Mouse (Mus musculus) midbrain, embryonic 10.5 days (tissue): Measurements from ENCODE around the gene Tdrd9. TPM values are rescaled to one million over a fixed set of nuclear protein-coding genes. Genes with fewer than 3 reads are reported as not detected.

ENCODE experiments used
- DNase-seq: peaks from one replicate; pipeline ENCODE4 v3.0.0-alpha.2; 2017; ENCODE audit warnings: low spot score
- H3K27ac ChIP-seq: fragments of 300-500 bp; sonication (generic); replicated peaks from 2 replicates; pipeline ENCODE4 v1.5.1; 2016; ENCODE audit warnings: mild to moderate bottlenecking
- H3K27me3 ChIP-seq: fragments of 300-500 bp; sonication (generic); 2 replicates; pipeline ENCODE4 v1.6.1; 2016; ENCODE audit warnings: low read depth, mild to moderate bottlenecking; ENCODE audit not compliant: poor library complexity, severe bottlenecking
- H3K36me3 ChIP-seq: fragments of 300-500 bp; sonication (generic); 2 replicates; pipeline ENCODE4 v1.6.1; 2016; ENCODE audit warnings: mild to moderate bottlenecking, moderate library complexity
- H3K4me1 ChIP-seq: fragments of 300-500 bp; sonication (generic); 2 replicates; pipeline ENCODE4 v1.6.1; 2016
- H3K4me3 ChIP-seq: fragments of 300-500 bp; sonication (generic); 2 replicates; pipeline ENCODE4 v1.5.1; 2016; ENCODE audit warnings: mild to moderate bottlenecking, moderate library complexity
- H3K9me3 ChIP-seq: fragments of 300-500 bp; sonication (generic); replicated peaks from 2 replicates; pipeline ENCODE4 v1.6.1; 2016; ENCODE audit warnings: mild to moderate bottlenecking
- WGBS: fragments of 180-500 bp; shearing (Covaris S2); methylation state at CpG from one replicate; pipeline ENCODE4 v1.1.7; 2016; 5-methylcytosine and 5-hydroxymethylcytosine counted together
- polyA plus RNA-seq: library from polyadenylated mRNA; unstranded; fragments of >200 nt; fragmentation: Nextera tagmentation; extraction: Ambion mirVana; gene quantifications from 2 replicates; pipeline ENCODE4 v1.2.1, GENCODE M21; 2016

The Tdrd9 gene
- polyA plus RNA-seq: 1.0 TPM in 2 replicates

- Histone ChIP-seq H3K4me1 (peaks cover 3% of the 10 kb centered on the region), H3K9me3 (no peaks in the 10 kb centered on the region), H3K36me3 (no peaks in the 10 kb centered on the region), H3K27ac (no peak within 1 kb of the TSS), H3K27me3 (no peaks in the 10 kb centered on the region), H3K4me3 (no peak within 1 kb of the TSS)
- 89% methylated on average over 18 of the region's 18 CpGs for WGBS
- DNase-seq: no peak
Measured at GRCm38 (mm10) chr12:111971231-111971686, at the start of gene Tdrd9. Tdrd9 (plus strand) TSS chr12:111971559.

- Histone ChIP-seq H3K27me3 (no peaks in the 10 kb centered on the region), H3K4me1 (0 out of 2 replicates have a peak, but pooled peaks cover 4% of the 10 kb centered on the region), H3K27ac (no peak overlapping the region), H3K36me3 (no peaks in the 10 kb centered on the region), H3K9me3 (no peaks in the 10 kb centered on the region), H3K4me3 (no peak overlapping the region)
- 95% methylated on average over 6 of the region's 6 CpGs for WGBS
- DNase-seq: no peak
Measured at GRCm38 (mm10) chr12:111923117-111923516, 48.2 kb upstream of the Tdrd9 start.

- H3K27ac ChIP-seq: no peak overlapping the region
- 79% methylated on average over 1 of the region's 1 CpGs for whole genome bisulfite sequencing
Measured at GRCm38 (mm10) chr12:111927338-111927737, 44.0 kb upstream of the Tdrd9 start.

GRCm38 (mm10) chr12:111928411-111928966 is 42.9 kb upstream of the Tdrd9 start:
- no peak overlapping the region for H3K27ac ChIP-seq
- no peaks in the 10 kb centered on the region for H3K36me3 ChIP-seq
- DNase-seq: no peak
- no peak overlapping the region for H3K4me3 ChIP-seq
- no peaks in the 10 kb centered on the region for H3K9me3 ChIP-seq
- peaks cover 17% of the 10 kb centered on the region for H3K4me1 ChIP-seq
- 90% methylated on average over 18 of the region's 18 CpGs for WGBS
- H3K27me3 ChIP-seq: no peaks in the 10 kb centered on the region

More at GRCm38 (mm10) chr12:111927338-111927737, 44.0 kb upstream of the Tdrd9 start:
- H3K4me1 ChIP-seq: peaks cover 12% of the 10 kb centered on the region
- no peaks in the 10 kb centered on the region for H3K9me3 ChIP-seq
- H3K36me3 ChIP-seq: no peaks in the 10 kb centered on the region
- DNase-seq: no peak
- H3K4me3 ChIP-seq: no peak overlapping the region
- H3K27me3 ChIP-seq: no peaks in the 10 kb centered on the region

- H3K9me3 ChIP-seq: no peaks in the 10 kb centered on the region
- peaks cover 20% of the 10 kb centered on the region for H3K4me1 ChIP-seq
- H3K4me3 ChIP-seq: no peak overlapping the region
- H3K36me3 ChIP-seq: no peaks in the 10 kb centered on the region
- H3K27me3 ChIP-seq: no peaks in the 10 kb centered on the region
- DNase-seq: no peak
- WGBS: 84% methylated on average over 9 of the region's 9 CpGs
- H3K27ac ChIP-seq: no peak overlapping the region
Measured at GRCm38 (mm10) chr12:111931411-111932025, 39.8 kb upstream of the Tdrd9 start.

GRCm38 (mm10) chr12:111932513-111932912 is 38.8 kb upstream of the Tdrd9 start:
- H3K9me3 ChIP-seq: no peaks in the 10 kb centered on the region
- WGBS: 74% methylated on average over 3 of the region's 3 CpGs
- H3K36me3 ChIP-seq: no peaks in the 10 kb centered on the region

GRCm38 (mm10) chr12:111933032-111933704 is 38.2 kb upstream of the Tdrd9 start:
- Histone ChIP-seq H3K27me3 (no peaks in the 10 kb centered on the region), H3K9me3 (no peaks in the 10 kb centered on the region), H3K4me1 (peaks cover 35% of the 10 kb centered on the region), H3K36me3 (no peaks in the 10 kb centered on the region), H3K4me3 (no peak overlapping the region), H3K27ac (no peak overlapping the region)
- no peak for DNase-seq
- WGBS: 71% methylated on average over 11 of the region's 11 CpGs

More at GRCm38 (mm10) chr12:111932513-111932912, 38.8 kb upstream of the Tdrd9 start:
- no peak overlapping the region for H3K4me3 ChIP-seq
- no peaks in the 10 kb centered on the region for H3K27me3 ChIP-seq
- no peak for DNase-seq
- no peak overlapping the region; the same call in 1 of the 2 replicates for H3K27ac ChIP-seq
- peaks cover 30% of the 10 kb centered on the region for H3K4me1 ChIP-seq

GRCm38 (mm10) chr12:111933971-111934370 is 37.4 kb upstream of the Tdrd9 start:
- H3K27ac ChIP-seq: no peak overlapping the region
- H3K9me3 ChIP-seq: no peaks in the 10 kb centered on the region
- H3K4me3 ChIP-seq: no peak overlapping the region
- H3K27me3 ChIP-seq: no peaks in the 10 kb centered on the region
- no peaks in the 10 kb centered on the region for H3K36me3 ChIP-seq
- no peak for DNase-seq
- H3K4me1 ChIP-seq: peaks cover 35% of the 10 kb centered on the region
- WGBS: 83% methylated on average over 2 of the region's 2 CpGs

GRCm38 (mm10) chr12:111936706-111937550 is 34.4 kb upstream of the Tdrd9 start:
- Histone ChIP-seq H3K36me3 (no peaks in the 10 kb centered on the region), H3K4me3 (no peak overlapping the region), H3K27ac (0 out of 2 replicates have a peak overlapping the region, but pooled peaks have one; percentile 17), H3K27me3 (no peaks in the 10 kb centered on the region), H3K4me1 (peaks cover 27% of the 10 kb centered on the region), H3K9me3 (no peaks in the 10 kb centered on the region)
- WGBS: 50% methylated on average over 24 of the region's 24 CpGs
- no peak for DNase-seq

GRCm38 (mm10) chr12:111938623-111939177 is 32.7 kb upstream of the Tdrd9 start:
- peaks cover 26% of the 10 kb centered on the region for H3K4me1 ChIP-seq
- no peaks in the 10 kb centered on the region for H3K36me3 ChIP-seq
- no peak overlapping the region for H3K27ac ChIP-seq
- H3K4me3 ChIP-seq: no peak overlapping the region
- 68% methylated on average over 1 of the region's 1 CpGs for WGBS
- no peaks in the 10 kb centered on the region for H3K27me3 ChIP-seq
- no peak for DNase-seq
- no peaks in the 10 kb centered on the region for H3K9me3 ChIP-seq

- peaks cover 18% of the 10 kb centered on the region for H3K4me1 ChIP-seq
- no peak for DNase-seq
- no peaks in the 10 kb centered on the region for H3K27me3 ChIP-seq
- no peak overlapping the region for H3K4me3 ChIP-seq
- 71% methylated on average over 10 of the region's 10 CpGs for WGBS
- peak overlapping the region; percentile 67 for H3K27ac ChIP-seq
- no peaks in the 10 kb centered on the region for H3K36me3 ChIP-seq
- H3K9me3 ChIP-seq: no peaks in the 10 kb centered on the region
Measured at GRCm38 (mm10) chr12:111943421-111944064, 27.8 kb upstream of the Tdrd9 start.
